Mouse (Mus musculus) liver, embryonic 11.5 days (tissue): ENCODE data around the gene Nek10. TPM values are rescaled to one million over a fixed set of nuclear protein-coding genes. Genes with fewer than 3 reads are reported as not detected.
"Not testable (repeated sequence)": the region's sequence is repeated elsewhere in the genome, so short reads cannot be mapped to it uniquely, and the experiment has no call there.

Experiments
- ATAC-seq: fragments of 200-750 bp; cut with Nextera tagmentation; replicated peaks from 2 replicates; pipeline ENCODE4 v1.8.0; 2017; ENCODE audit warnings: moderate number of reproducible peaks, mild to moderate bottlenecking, moderate TSS enrichment, moderate library complexity; ENCODE audit not compliant: low FRiP score
- DNase-seq: peaks from one replicate; pipeline ENCODE4 v3.0.0-alpha.2; 2017; ENCODE audit warnings: low spot score
- H3K27ac ChIP-seq: fragments of 300-500 bp; sonication (generic); 2 replicates; pipeline ENCODE4 v1.5.1; 2014; ENCODE audit warnings: mild to moderate bottlenecking, low read depth, low read length, control low read depth
- H3K27me3 ChIP-seq: fragments of 300-500 bp; sonication (generic); replicated peaks from 2 replicates; pipeline ENCODE4 v1.6.1; 2014; ENCODE audit warnings: low read length, mixed read lengths; ENCODE audit not compliant: control insufficient read depth, insufficient read depth
- H3K36me3 ChIP-seq: fragments of 300-500 bp; sonication (generic); 2 replicates; pipeline ENCODE4 v1.6.1; 2014; ENCODE audit warnings: mild to moderate bottlenecking, low read length, moderate library complexity, mixed read lengths; ENCODE audit not compliant: control insufficient read depth, insufficient read depth
- H3K4me1 ChIP-seq: fragments of 300-500 bp; sonication (generic); replicated peaks from 2 replicates; pipeline ENCODE4 v1.6.1; 2014; ENCODE audit warnings: low read length, mixed read lengths; ENCODE audit not compliant: control insufficient read depth, insufficient read depth
- H3K4me2 ChIP-seq: fragments of 300-500 bp; sonication (generic); 2 replicates; pipeline ENCODE4 v1.6.1; 2014; ENCODE audit warnings: mild to moderate bottlenecking, control low read depth, moderate library complexity
- H3K4me3 ChIP-seq: fragments of 300-500 bp; sonication (generic); 2 replicates; pipeline ENCODE4 v1.5.1; 2014; ENCODE audit warnings: low read depth, low read length, control low read depth
- H3K9ac ChIP-seq: fragments of 300-500 bp; sonication (generic); 2 replicates; pipeline ENCODE4 v1.6.1; 2014; ENCODE audit warnings: low read depth, low read length, control low read depth
- H3K9me3 ChIP-seq: fragments of 300-500 bp; sonication (generic); 2 replicates; pipeline ENCODE4 v1.6.1; 2016; ENCODE audit warnings: low read length, inconsistent platforms, mixed read lengths; ENCODE audit not compliant: control insufficient read depth
- WGBS: fragments of 180-500 bp; shearing (Covaris S2); extraction: QIAGEN DNeasy Blood & Tissue Kit; methylation state at CpG from one replicate; pipeline ENCODE4 v1.1.7; 2014; 5-methylcytosine and 5-hydroxymethylcytosine counted together
- polyA plus RNA-seq: library from polyadenylated mRNA; unstranded; fragments of >200 nt; fragmentation: Nextera tagmentation; extraction: Ambion mirVana; gene quantifications from 2 replicates; pipeline ENCODE4 v1.2.1, GENCODE M21; 2014

Gene Nek10
- not detected in 2 replicates for polyA plus RNA-seq

DNA sequence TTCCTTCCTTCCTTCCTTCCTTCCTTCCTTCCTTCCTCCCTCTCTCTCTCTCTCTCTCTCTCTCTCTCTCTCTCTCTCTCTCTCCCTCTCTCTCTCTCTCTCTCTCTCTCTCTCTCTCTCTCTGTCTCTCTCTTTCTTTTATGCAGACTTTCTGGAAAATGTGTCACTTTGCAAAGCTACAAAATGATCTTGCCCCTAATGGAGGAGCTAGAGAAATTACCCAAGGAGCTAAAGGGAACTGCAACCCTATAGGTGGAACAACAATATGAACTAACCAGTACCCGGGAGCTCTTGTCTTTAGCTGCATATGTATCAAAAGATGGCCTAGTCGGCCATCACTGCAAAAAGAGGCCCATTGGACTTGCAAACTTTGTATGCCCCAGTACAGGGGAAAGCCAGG is at the start of gene Nek10:
Gene Nek10 (plus strand): TSS at position 301 of the 400 bp plus-strand sequence.
- DNase-seq, H3K9ac ChIP-seq, H3K4me2 ChIP-seq, H3K27me3 ChIP-seq, ATAC-seq, H3K36me3 ChIP-seq, H3K9me3 ChIP-seq, H3K27ac ChIP-seq, H3K4me3 ChIP-seq, H3K4me1 ChIP-seq: not testable (repeated sequence)
- WGBS = no CpG with 5 or more reads among the region's 2 CpGs

DNA sequence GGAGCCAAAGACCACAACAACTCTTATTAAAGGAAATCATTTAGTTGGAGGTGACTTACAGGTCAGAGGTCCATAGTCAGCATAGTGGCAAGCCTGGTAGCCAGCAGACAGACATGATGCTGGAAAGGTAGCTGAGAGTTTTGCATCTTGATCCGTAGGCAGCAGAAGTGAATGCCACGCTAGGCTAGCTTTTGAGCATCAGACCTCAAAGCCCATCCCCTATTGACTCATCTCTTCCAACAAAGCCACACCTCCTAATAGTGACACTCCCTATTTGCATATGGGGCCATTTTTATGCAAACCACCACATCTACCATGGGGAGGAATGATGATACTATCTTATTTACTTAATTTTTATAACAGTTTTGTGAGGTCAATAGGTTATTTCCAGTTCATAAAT is 22.0 kb upstream of the Nek10 start:
- Histone ChIP-seq H3K4me2 (no peak overlapping the region), H3K4me3 (no peak overlapping the region), H3K27me3 (no peaks in the 10 kb centered on the region), H3K9ac (no peak overlapping the region), H3K36me3 (peaks cover 11% of the 10 kb centered on the region; the same call in 1 of the 2 replicates), H3K9me3 (no peaks in the 10 kb centered on the region), H3K4me1 (no peaks in the 10 kb centered on the region), H3K27ac (no peak overlapping the region)
- 88% methylated on average over 2 of the region's 2 CpGs for WGBS
- no peak for DNase-seq
- no peak for ATAC-seq

DNA sequence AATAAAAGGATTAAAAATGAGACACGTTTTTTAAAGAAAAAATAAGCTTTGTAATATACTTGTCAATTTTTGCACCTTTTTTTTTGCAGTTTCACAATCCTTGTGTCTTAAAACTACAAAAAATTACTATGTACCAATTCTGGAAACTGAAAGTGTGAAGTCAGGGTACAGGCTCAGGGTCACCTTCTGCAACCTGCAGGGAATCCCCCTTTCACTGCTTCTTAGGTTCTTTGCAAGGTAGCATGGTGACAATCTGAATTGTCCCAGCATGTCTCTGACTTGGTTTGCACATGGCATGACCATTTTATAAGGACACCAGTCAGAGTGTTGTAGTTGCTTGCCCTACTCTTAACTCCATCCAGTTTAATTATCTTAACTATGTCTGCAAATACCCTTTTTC is 19.0 kb upstream of the Nek10 start:
- Histone ChIP-seq H3K9me3 (no peaks in the 10 kb centered on the region), H3K4me1 (no peaks in the 10 kb centered on the region), H3K9ac (no peak overlapping the region), H3K4me2 (no peak overlapping the region), H3K27me3 (no peaks in the 10 kb centered on the region), H3K36me3 (peaks cover 19% of the 10 kb centered on the region), H3K27ac (no peak overlapping the region), H3K4me3 (no peak overlapping the region)
- ATAC-seq (no peak), DNase-seq (no peak)
- 89% methylated on average over 1 of the region's 1 CpGs for WGBS

DNA sequence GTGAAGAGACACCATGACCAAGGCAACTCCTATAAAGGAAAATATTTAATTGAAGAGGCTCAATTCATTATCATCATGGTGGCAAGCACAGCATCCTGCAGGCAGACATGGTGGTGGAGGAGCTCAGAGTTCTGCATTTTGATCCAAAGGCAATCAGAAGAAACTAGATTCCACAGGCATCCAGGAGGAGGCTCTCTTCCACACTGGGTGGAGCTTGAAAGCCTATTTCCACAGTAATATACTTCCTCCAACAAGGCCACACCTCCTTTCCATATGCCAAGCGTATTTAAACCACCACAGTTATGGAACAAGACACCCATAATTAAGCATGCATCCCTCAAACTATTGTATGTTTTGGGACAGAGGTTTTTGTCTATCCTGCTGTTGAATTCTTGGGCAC is 16.2 kb upstream of the Nek10 start:
- H3K36me3 ChIP-seq = peaks cover 11% of the 10 kb centered on the region
- WGBS = 100% methylated on average over 1 of the region's 1 CpGs
- no peaks in the 10 kb centered on the region for H3K27me3 ChIP-seq
- ATAC-seq = no peak
- no peak overlapping the region for H3K9ac ChIP-seq
- no peak for DNase-seq
- no peaks in the 10 kb centered on the region for H3K4me1 ChIP-seq
- no peak overlapping the region for H3K4me3 ChIP-seq
- H3K9me3 ChIP-seq = no peaks in the 10 kb centered on the region
- no peak overlapping the region for H3K4me2 ChIP-seq
- H3K27ac ChIP-seq = no peak overlapping the region

DNA sequence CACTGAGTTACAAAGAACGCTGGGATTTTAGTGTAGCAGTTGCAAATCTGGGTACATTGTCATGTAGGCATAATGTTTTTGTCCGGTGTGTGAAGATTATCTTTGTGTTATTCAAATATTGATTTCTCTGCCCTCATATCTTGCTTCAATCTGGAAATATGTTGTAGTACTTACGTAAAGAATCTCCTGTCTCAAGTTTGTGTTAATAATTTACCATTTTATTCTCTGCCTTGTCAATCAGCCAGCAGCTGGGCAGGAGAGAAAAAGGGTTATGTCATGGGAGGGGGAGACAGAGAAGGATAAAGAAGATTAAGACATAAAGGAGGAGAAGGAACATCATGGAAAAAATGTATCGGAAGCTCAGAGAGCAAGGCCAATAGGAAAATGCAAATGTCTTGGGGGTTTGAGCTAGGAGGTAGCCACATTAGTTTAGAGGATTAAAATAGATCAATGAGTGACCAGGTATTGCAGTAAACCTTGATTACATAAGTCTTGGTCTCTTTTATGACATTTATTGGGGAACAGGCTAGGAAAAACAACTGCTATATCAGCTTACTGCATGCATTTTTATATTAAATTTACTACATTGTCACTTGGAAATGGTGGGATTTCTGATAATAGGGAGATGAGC is 13.3 kb upstream of the Nek10 start:
- no peak for ATAC-seq

DNA sequence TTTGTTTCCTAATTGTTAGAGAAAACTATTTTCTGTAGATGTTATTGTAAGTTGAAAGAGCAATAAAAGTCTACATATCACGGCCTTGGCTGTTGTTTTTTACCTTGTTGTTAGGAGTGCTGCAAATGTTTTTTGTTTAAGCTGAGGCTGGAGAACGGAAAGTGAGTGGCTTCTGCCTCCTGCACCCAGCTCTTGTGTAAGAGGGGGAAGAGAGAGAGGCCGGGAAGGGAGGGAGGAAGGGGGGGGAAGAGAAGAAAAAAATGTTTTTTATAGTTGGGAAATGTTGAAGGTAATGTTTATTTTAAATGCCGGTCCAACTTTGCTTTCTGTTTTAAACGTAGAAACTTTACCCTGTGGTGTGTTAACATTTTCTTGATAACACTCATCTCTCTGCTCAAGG is 3.4 kb upstream of the Nek10 start:
- no peaks in the 10 kb centered on the region for H3K36me3 ChIP-seq
- H3K27ac ChIP-seq = no peak overlapping the region
- no peaks in the 10 kb centered on the region for H3K4me1 ChIP-seq
- no peaks in the 10 kb centered on the region for H3K27me3 ChIP-seq
- no peak overlapping the region for H3K9ac ChIP-seq
- no peak overlapping the region for H3K4me2 ChIP-seq
- DNase-seq = no peak
- H3K4me3 ChIP-seq = no peak overlapping the region
- WGBS = 78% methylated on average over 5 of the region's 5 CpGs
- no peaks in the 10 kb centered on the region for H3K9me3 ChIP-seq
- ATAC-seq = no peak

More for the DNA sequence above, 13.3 kb upstream of the Nek10 start:
- Histone ChIP-seq H3K27ac (no peak overlapping the region), H3K4me2 (no peak overlapping the region), H3K9me3 (no peaks in the 10 kb centered on the region), H3K36me3 (peaks cover 11% of the 10 kb centered on the region), H3K4me3 (no peak overlapping the region), H3K4me1 (no peaks in the 10 kb centered on the region), H3K9ac (no peak overlapping the region), H3K27me3 (no peaks in the 10 kb centered on the region)
- no peak for DNase-seq
- 89% methylated on average over 4 of the region's 4 CpGs for WGBS

DNA sequence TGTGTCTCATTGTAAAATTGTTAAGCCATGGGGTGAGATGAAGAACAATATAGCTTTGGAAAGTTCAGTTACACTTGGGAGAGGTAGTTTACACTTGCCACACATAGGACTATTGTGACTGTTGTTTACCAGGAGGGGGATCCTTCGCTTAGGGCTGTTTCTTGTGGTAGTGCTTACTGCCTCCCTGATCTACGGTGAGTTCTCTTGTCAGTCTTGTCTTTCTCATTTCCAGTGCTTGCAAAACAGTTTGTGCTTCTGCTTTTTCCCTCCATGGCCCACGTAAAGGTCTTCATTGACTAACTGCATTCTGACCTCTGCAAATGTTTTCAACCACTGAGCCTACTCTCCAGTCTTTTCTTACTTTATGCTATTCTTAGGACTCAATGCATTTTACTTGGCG is 2.9 kb upstream of the Nek10 start:
- Histone ChIP-seq H3K4me2 (no peak overlapping the region), H3K4me3 (no peak overlapping the region), H3K4me1 (no peaks in the 10 kb centered on the region), H3K27me3 (no peaks in the 10 kb centered on the region), H3K27ac (no peak overlapping the region), H3K9ac (no peak overlapping the region), H3K9me3 (no peaks in the 10 kb centered on the region), H3K36me3 (no peaks in the 10 kb centered on the region)
- 74% methylated on average over 4 of the region's 4 CpGs for WGBS
- DNase-seq = no peak
- no peak for ATAC-seq

DNA sequence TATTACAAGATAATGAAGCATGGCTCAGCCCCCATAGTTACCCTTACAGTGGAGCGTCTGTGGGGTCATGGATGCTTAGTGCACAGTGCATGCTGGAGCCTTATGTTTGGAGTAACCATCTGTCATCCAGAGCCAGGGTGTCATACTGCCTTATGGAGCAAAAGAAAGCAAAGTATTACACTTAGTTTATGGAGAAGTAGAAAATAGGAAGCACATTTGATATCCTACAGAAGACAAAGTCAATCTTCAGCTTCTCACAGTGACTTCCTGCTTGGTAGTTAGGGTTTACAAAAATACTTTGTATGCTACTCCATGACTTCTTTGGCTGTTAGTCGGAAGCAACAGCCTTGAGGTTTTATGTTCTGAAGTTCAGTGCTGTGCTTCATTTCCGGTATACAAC is 2.4 kb upstream of the Nek10 start:
- DNase-seq = no peak
- no peak for ATAC-seq
- Histone ChIP-seq H3K4me2 (no peak overlapping the region), H3K36me3 (no peaks in the 10 kb centered on the region), H3K9me3 (no peaks in the 10 kb centered on the region), H3K4me1 (no peaks in the 10 kb centered on the region), H3K9ac (no peak overlapping the region), H3K27ac (no peak overlapping the region), H3K4me3 (no peak overlapping the region), H3K27me3 (no peaks in the 10 kb centered on the region)
- 84% methylated on average over 3 of the region's 3 CpGs for WGBS

DNA sequence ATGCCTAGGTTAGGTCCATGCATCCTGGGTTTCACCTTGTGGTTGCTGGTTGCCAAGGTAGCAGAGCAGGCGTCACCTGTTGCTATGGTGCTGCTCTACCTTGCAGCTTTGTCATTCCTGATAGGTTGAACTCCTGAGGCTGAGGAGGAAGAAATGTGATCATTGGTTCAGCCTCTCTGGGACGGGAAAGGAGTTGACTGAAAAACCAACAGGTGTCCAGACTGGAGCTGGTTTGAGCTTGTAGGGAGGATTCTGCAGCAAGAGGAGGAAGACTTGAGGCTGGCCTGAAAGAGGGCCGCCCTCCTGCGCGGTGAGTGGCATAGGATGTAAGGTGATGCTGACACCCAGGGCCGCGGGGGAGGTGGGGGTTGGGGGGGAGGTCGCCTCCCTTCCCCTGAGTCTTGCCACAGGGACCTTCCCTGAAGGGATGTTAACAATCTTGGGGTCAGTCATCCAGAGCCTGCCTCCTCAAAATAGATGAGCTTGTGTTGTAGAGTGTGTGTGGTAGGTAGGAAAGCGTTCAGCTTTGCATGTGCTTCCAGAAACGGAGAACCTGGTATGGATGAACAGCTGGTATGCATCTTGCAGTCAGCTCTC is 804 bp downstream of the Nek10 start:
- Histone ChIP-seq H3K4me2 (no peak overlapping the region), H3K27ac (no peak overlapping the region), H3K9me3 (no peaks in the 10 kb centered on the region), H3K36me3 (no peaks in the 10 kb centered on the region), H3K27me3 (no peaks in the 10 kb centered on the region), H3K4me3 (no peak overlapping the region), H3K4me1 (no peaks in the 10 kb centered on the region), H3K9ac (no peak overlapping the region)
- 16% methylated on average over 10 of the region's 10 CpGs for WGBS
- no peak for DNase-seq
- peak; percentile 49 for ATAC-seq
